Mouse (Mus musculus) R1 (cell line): ENCODE measurements at regions not wholly inside any gene's neighbourhood (a gene's known extent, or its start where the extent isn't known, plus 50 kb on each side); places are given as distances from the start of the nearest gene placed in this dataset.

Source experiments
- DNase-seq: peaks from one replicate; pipeline ENCODE4 v3.0.0-alpha.2; 2018; ENCODE audit warnings: low read depth, low spot score

DNA sequence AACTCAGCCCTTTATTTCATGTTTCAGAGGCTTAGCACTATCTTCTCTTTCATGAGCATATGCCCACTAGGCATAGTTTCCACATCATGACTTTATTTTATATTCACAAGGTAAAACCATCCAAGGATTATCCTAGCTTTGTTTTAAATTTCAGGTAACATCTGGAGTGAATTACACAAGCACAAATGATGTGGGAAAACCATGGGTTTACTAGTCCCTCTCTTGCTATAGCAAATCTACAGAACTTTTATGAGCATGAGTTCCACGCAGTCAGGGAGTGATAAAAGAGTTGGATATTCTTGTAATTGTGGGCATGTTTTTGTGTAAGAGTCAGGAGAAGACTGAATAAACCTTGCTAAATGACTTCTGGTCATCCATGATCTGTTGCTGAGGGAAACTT lies 78.0 kb upstream of the Gm11232 start:
- DNase-seq: no peak

DNA sequence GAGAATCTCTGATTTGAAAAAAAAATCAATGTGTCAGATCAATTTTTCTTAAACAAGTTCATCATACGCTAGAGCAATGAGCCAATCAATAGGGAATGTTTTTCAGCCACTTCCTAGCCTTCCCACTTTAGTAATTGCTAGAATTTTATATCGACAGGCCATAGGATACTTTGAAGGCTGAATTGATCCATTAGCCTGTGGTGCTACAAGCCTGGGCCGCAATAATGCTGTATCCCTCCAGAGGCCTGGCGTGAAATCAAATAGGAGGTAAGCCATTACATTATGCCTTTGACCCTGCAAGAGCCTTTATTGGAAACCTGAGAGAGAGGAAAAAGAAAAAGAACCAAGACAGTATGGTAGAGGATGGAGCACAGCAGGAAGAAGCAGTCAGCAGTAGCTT lies 53.7 kb upstream of the Gm11232 start:
- DNase-seq: no peak

DNA sequence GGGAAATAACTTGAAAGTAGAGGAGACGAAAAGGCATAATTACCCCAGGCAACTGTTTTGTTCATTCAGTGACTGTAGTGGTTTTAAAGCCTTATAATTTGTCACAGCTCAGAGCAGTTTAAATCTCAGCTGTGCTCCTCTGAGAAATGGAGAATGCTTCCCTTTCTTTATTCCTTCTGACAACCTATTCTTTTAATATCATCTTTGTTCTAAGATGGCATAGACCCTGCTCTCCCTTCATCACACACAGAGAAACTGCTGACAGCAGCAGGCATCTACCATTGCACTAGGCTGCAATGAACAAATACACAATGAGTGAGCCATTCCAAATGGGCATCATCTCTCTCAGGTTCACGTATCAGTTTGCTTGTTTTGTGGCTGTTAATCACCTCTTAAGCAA lies 50.5 kb upstream of the Gm11232 start:
- DNase-seq: no peak
